Mouse (Mus musculus): ENCODE results near the gene Slc29a3.
"Not testable (repeated sequence)": the region's sequence is repeated elsewhere in the genome, so short reads cannot be mapped to it uniquely, and the experiment has no call there.

Gene Slc29a3

GRCm38 (mm10) chr10:60727301-60727700 is 25.3 kb downstream of the Slc29a3 start:
- CTCF ChIA-PET = no interaction called here

- CTCF ChIA-PET = no interaction called here
These were observed 25.7 kb downstream of the Slc29a3 start for GRCm38 (mm10) chr10:60726896-60727295.

GRCm38 (mm10) chr10:60724496-60724895 is 28.1 kb downstream of the Slc29a3 start:
- CTCF ChIA-PET = no interaction called here

GRCm38 (mm10) chr10:60723345-60723744 is 29.2 kb downstream of the Slc29a3 start:
- CTCF ChIA-PET = interaction anchor here (0.6 kb wide), 2 partner anchors 294 to 1703 kb away, joined by 4 to 5 read pairs; no protein-coding TSS in a partner anchor

- CTCF ChIA-PET = no interaction called here
These were observed 31.0 kb downstream of the Slc29a3 start for GRCm38 (mm10) chr10:60721640-60722039.

- CTCF ChIA-PET = no interaction called here
These were observed 32.1 kb downstream of the Slc29a3 start for GRCm38 (mm10) chr10:60720461-60720860.

- CTCF ChIA-PET = no interaction called here
These were observed 34.1 kb downstream of the Slc29a3 start for GRCm38 (mm10) chr10:60718491-60718890.

GRCm38 (mm10) chr10:60716449-60716848 is 36.1 kb downstream of the Slc29a3 start:
- CTCF ChIA-PET = no interaction called here

GRCm38 (mm10) chr10:60712299-60712698 is 40.3 kb downstream of the Slc29a3 start:
- CTCF ChIA-PET = not testable (repeated sequence)

- CTCF ChIA-PET = no interaction called here
These were observed 43.8 kb downstream of the Slc29a3 start for GRCm38 (mm10) chr10:60708837-60709236.

GRCm38 (mm10) chr10:60706268-60706667 is 46.3 kb downstream of the Slc29a3 start:
- CTCF ChIA-PET = interaction anchor here (1.0 kb wide), 1 partner anchor 10 kb away, joined by 4 read pairs; the partner anchor contains the start of gene Cdh23

GRCm38 (mm10) chr10:60705134-60705533 is 47.5 kb downstream of the Slc29a3 start:
- CTCF ChIA-PET = interaction anchor here (0.7 to 1.0 kb wide), 3 partner anchors 9 to 82 kb away, joined by 3 to 9 read pairs (median 4); partner anchors contain the start of gene Cdh23

- CTCF ChIA-PET = interaction anchor here (0.6 to 0.9 kb wide), 2 partner anchors 41 to 260 kb away, joined by 3 to 5 read pairs; no protein-coding TSS in a partner anchor
These were observed 54.8 kb downstream of the Slc29a3 start for GRCm38 (mm10) chr10:60697775-60698174.

GRCm38 (mm10) chr10:60696975-60697374 is 55.6 kb downstream of the Slc29a3 start:
- CTCF ChIA-PET = interaction anchor here (0.6 to 1.0 kb wide), 3 partner anchors 9 to 735 kb away, joined by 3 to 4 read pairs (median 3); no protein-coding TSS in a partner anchor

GRCm38 (mm10) chr10:60696390-60696789 is 56.2 kb downstream of the Slc29a3 start, which contains the start of gene Cdh23:
TSS of gene Cdh23 (minus strand) at chr10:60696490.
- CTCF ChIA-PET = interaction anchor here (0.6 to 1.0 kb wide), 2 partner anchors 9 to 735 kb away, joined by 3 to 4 read pairs; no protein-coding TSS in a partner anchor

- CTCF ChIA-PET = interaction anchor here (0.8 kb wide), 1 partner anchor 477 kb away, joined by 3 read pairs; no protein-coding TSS in a partner anchor
These were observed 60.8 kb downstream of the Slc29a3 start for GRCm38 (mm10) chr10:60691671-60692390.

- CTCF ChIA-PET = interaction anchor here (0.7 kb wide), 1 partner anchor 48 kb away, joined by 14 read pairs; no protein-coding TSS in a partner anchor
These were observed 61.6 kb downstream of the Slc29a3 start for GRCm38 (mm10) chr10:60690960-60691359.

GRCm38 (mm10) chr10:60689396-60689795 is 63.2 kb downstream of the Slc29a3 start:
- CTCF ChIA-PET = no interaction called here

- CTCF ChIA-PET = no interaction called here
These were observed 65.4 kb downstream of the Slc29a3 start for GRCm38 (mm10) chr10:60687011-60687776.

GRCm38 (mm10) chr10:60686641-60686975 is 66.0 kb downstream of the Slc29a3 start:
- CTCF ChIA-PET = no interaction called here

GRCm38 (mm10) chr10:60685764-60686640 is 66.6 kb downstream of the Slc29a3 start:
- CTCF ChIA-PET = no interaction called here
